Mouse (Mus musculus) forebrain, embryonic 16.5 days (tissue): Measurements from ENCODE around the gene Gcsam. TPM values are rescaled to one million over a fixed set of nuclear protein-coding genes. Genes with fewer than 3 reads are reported as not detected.

ENCODE experiments used
- ATAC-seq: fragments of 200-750 bp; cut with Nextera tagmentation; 2 replicates; pipeline ENCODE4 v1.8.0; 2017; ENCODE audit warnings: mild to moderate bottlenecking, moderate library complexity
- H3K27ac ChIP-seq: fragments of 300-500 bp; sonication (generic); 2 replicates; pipeline ENCODE4 v1.5.1; 2014; ENCODE audit warnings: low read length, control low read depth
- H3K27me3 ChIP-seq: fragments of 300-500 bp; sonication (generic); replicated peaks from 2 replicates; pipeline ENCODE4 v1.6.1; 2014; ENCODE audit warnings: low read length; ENCODE audit not compliant: control insufficient read depth, insufficient read depth
- H3K36me3 ChIP-seq: fragments of 300-500 bp; sonication (generic); 2 replicates; pipeline ENCODE4 v1.6.1; 2014; ENCODE audit not compliant: control insufficient read depth, insufficient read depth
- H3K4me1 ChIP-seq: fragments of 300-500 bp; sonication (generic); replicated peaks from 2 replicates; pipeline ENCODE4 v1.6.1; 2014; ENCODE audit warnings: low read length; ENCODE audit not compliant: control insufficient read depth, insufficient read depth
- H3K4me2 ChIP-seq: fragments of 300-500 bp; sonication (generic); 2 replicates; pipeline ENCODE4 v1.6.1; 2014; ENCODE audit warnings: mild to moderate bottlenecking, low read length, control low read depth
- H3K4me3 ChIP-seq: fragments of 300-500 bp; sonication (generic); replicated peaks from 2 replicates; pipeline ENCODE4 v1.5.1; 2014; ENCODE audit warnings: mild to moderate bottlenecking, low read length, control low read depth
- H3K9ac ChIP-seq: fragments of 300-500 bp; sonication (generic); replicated peaks from 2 replicates; pipeline ENCODE4 v1.6.1; 2014; ENCODE audit warnings: low read depth, low read length, control low read depth
- H3K9me3 ChIP-seq: fragments of 300-500 bp; sonication (generic); 2 replicates; pipeline ENCODE4 v1.6.1; 2016; ENCODE audit warnings: low read length; ENCODE audit not compliant: control insufficient read depth
- WGBS: fragments of 180-500 bp; shearing (Covaris S2); extraction: QIAGEN DNeasy Blood & Tissue Kit; methylation state at CpG from one replicate; pipeline ENCODE4 v1.1.7; 2014; 5-methylcytosine and 5-hydroxymethylcytosine counted together
- polyA plus RNA-seq: library from polyadenylated mRNA; unstranded; fragments of >200 nt; fragmentation: Nextera tagmentation; extraction: Ambion mirVana; gene quantifications from 2 replicates; pipeline ENCODE4 v1.2.1, GENCODE M21; 2015

Gcsam gene
- 0.07 TPM in 1 of 2 replicates, not detected in the other for polyA plus RNA-seq

DNA sequence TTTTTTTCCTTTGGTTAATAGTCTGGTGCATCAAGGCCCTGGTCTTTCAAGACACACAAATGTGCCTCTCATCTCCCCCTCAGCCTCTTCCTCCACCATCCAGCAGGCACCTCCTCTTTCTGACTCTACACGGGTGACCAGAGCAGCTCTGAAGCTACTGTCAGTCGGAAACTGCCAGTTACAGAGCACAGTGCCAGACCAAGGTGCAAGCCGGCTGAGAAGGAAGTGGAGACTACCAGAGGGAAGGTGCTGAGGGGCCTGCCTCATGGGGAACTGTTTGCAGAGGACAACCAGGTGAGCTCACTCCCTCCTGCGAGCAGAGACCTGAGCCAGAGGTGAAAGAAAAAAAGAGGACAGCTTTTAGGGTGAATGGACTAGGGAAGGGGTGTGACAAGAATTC lies at the start of gene Gcsam:
Gcsam (plus strand) TSS at position 114 of the 400 bp plus-strand sequence.
- no peak for ATAC-seq
- WGBS, result 83% methylated on average over 4 of the region's 4 CpGs
- no peaks in the 10 kb centered on the region for H3K27me3 ChIP-seq

GRCm38 (mm10) chr16:45561747-45562146 lies 48.4 kb upstream of the Gcsam start:
- Histone ChIP-seq H3K4me1 (no peaks in the 10 kb centered on the region), H3K9ac (no peak overlapping the region), H3K9me3 (no peaks in the 10 kb centered on the region), H3K27ac (no peak overlapping the region), H3K4me2 (no peak overlapping the region), H3K27me3 (no peaks in the 10 kb centered on the region), H3K4me3 (no peak overlapping the region), H3K36me3 (no peaks in the 10 kb centered on the region)
- ATAC-seq, result no peak
- WGBS, result 67% methylated on average over 3 of the region's 3 CpGs

More for the DNA sequence above, at the start of gene Gcsam:
- H3K4me2 ChIP-seq, result no peak within 1 kb of the TSS
- H3K9ac ChIP-seq, result no peak within 1 kb of the TSS
- H3K4me1 ChIP-seq, result no peaks in the 10 kb centered on the region
- H3K9me3 ChIP-seq, result no peaks in the 10 kb centered on the region
- no peak within 1 kb of the TSS for H3K4me3 ChIP-seq
- no peaks in the 10 kb centered on the region for H3K36me3 ChIP-seq
- H3K27ac ChIP-seq, result no peak within 1 kb of the TSS

DNA sequence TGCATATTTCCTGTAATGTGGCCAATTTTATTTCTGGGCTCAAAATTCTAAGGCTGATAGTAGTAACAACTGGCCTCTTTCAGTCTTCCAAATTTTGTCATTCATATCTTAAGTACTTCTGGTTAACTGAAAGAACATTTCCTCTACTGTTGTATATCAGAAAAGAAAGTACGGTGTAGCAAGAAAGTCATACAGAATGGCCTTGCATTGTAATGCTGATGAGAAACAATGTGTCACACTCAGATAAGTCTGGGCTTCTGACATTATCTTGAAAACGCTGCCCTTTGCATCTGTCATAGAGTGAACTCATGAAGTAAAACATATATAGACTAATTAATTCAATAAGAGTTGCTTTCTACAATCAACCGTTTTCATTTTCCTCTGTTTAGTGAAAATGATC lies 37.9 kb upstream of the Gcsam start:
- H3K9ac ChIP-seq, result no peak overlapping the region
- no peak overlapping the region for H3K27ac ChIP-seq
- no peak overlapping the region for H3K4me2 ChIP-seq
- H3K4me3 ChIP-seq, result no peak overlapping the region
- WGBS, result 88% methylated on average over 3 of the region's 3 CpGs
- no peaks in the 10 kb centered on the region for H3K36me3 ChIP-seq
- ATAC-seq, result no peak
- no peaks in the 10 kb centered on the region for H3K9me3 ChIP-seq
- no peaks in the 10 kb centered on the region for H3K27me3 ChIP-seq
- H3K4me1 ChIP-seq, result no peaks in the 10 kb centered on the region

DNA sequence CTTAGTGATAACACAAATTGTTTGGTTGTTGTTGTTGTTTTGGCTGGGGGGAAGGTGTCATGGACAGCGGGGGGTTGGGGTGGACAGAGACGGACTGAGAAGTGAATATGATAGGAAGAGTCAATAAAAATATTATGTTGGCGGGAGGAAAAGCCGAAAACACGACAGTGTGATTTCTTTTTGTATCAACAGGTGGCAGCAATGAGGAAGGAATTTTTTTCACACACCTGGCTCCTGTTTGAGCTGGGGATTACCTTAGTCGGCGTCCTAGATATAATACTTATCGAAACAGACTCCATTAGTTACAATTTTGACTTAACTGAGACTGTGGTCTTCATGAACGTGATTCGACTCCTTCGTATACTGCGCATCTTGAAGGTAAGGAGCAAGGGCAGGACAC lies 30.3 kb upstream of the Gcsam start:
- H3K4me3 ChIP-seq, result no peak overlapping the region
- no peaks in the 10 kb centered on the region for H3K36me3 ChIP-seq
- no peaks in the 10 kb centered on the region for H3K9me3 ChIP-seq
- no peaks in the 10 kb centered on the region for H3K27me3 ChIP-seq
- WGBS, result 65% methylated on average over 12 of the region's 12 CpGs
- H3K27ac ChIP-seq, result no peak overlapping the region
- H3K4me2 ChIP-seq, result no peak overlapping the region
- ATAC-seq, result no peak
- H3K9ac ChIP-seq, result no peak overlapping the region
- H3K4me1 ChIP-seq, result no peaks in the 10 kb centered on the region

DNA sequence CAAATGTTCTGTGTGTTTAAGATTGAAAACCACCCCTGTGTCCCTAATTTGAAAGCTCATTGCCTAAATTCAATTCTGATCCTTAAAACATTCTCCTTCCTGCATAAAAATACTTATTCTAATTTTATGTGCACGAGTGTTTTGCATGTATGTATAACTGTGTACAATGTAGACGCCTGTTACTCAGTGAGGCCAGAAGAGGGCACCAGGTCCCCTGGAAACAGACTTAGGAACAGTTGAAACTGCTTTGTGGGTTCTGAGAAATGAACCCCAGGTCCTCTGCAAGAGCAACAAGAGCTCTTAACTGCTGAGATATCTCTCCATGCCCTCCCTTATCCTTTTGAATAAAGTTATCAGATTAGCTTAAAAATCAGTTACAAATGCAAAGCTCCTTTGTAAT lies 27.7 kb upstream of the Gcsam start:
- H3K9me3 ChIP-seq, result no peaks in the 10 kb centered on the region
- no peaks in the 10 kb centered on the region for H3K4me1 ChIP-seq
- H3K9ac ChIP-seq, result no peak overlapping the region
- no peak overlapping the region for H3K4me3 ChIP-seq
- H3K27me3 ChIP-seq, result no peaks in the 10 kb centered on the region
- no peak for ATAC-seq
- H3K36me3 ChIP-seq, result no peaks in the 10 kb centered on the region
- 31% methylated on average over 2 of the region's 2 CpGs for WGBS
- no peak overlapping the region for H3K4me2 ChIP-seq
- no peak overlapping the region for H3K27ac ChIP-seq

- no peak overlapping the region for H3K9ac ChIP-seq
- 36% methylated on average over 1 of the region's 1 CpGs for WGBS
- no peak overlapping the region for H3K27ac ChIP-seq
- H3K27me3 ChIP-seq, result no peaks in the 10 kb centered on the region
- no peak overlapping the region for H3K4me2 ChIP-seq
- no peaks in the 10 kb centered on the region for H3K4me1 ChIP-seq
- H3K9me3 ChIP-seq, result no peaks in the 10 kb centered on the region
- no peaks in the 10 kb centered on the region for H3K36me3 ChIP-seq
- H3K4me3 ChIP-seq, result no peak overlapping the region
- no peak for ATAC-seq
These were observed 16.5 kb upstream of the Gcsam start for GRCm38 (mm10) chr16:45593656-45594055.

GRCm38 (mm10) chr16:45595494-45595893 lies 14.7 kb upstream of the Gcsam start:
- no peak for ATAC-seq
- Histone ChIP-seq H3K4me2 (no peak overlapping the region), H3K4me3 (no peak overlapping the region), H3K27ac (no peak overlapping the region), H3K36me3 (no peaks in the 10 kb centered on the region), H3K9me3 (no peaks in the 10 kb centered on the region), H3K4me1 (no peaks in the 10 kb centered on the region), H3K27me3 (no peaks in the 10 kb centered on the region), H3K9ac (no peak overlapping the region)

GRCm38 (mm10) chr16:45608481-45608954 lies 1.7 kb upstream of the Gcsam start:
- no peaks in the 10 kb centered on the region for H3K9me3 ChIP-seq
- H3K4me3 ChIP-seq, result no peak overlapping the region
- WGBS, result 62% methylated on average over 4 of the region's 4 CpGs
- no peak overlapping the region for H3K4me2 ChIP-seq
- H3K36me3 ChIP-seq, result no peaks in the 10 kb centered on the region
- no peaks in the 10 kb centered on the region for H3K4me1 ChIP-seq
- no peaks in the 10 kb centered on the region for H3K27me3 ChIP-seq
- no peak for ATAC-seq
- no peak overlapping the region for H3K9ac ChIP-seq
- no peak overlapping the region for H3K27ac ChIP-seq

DNA sequence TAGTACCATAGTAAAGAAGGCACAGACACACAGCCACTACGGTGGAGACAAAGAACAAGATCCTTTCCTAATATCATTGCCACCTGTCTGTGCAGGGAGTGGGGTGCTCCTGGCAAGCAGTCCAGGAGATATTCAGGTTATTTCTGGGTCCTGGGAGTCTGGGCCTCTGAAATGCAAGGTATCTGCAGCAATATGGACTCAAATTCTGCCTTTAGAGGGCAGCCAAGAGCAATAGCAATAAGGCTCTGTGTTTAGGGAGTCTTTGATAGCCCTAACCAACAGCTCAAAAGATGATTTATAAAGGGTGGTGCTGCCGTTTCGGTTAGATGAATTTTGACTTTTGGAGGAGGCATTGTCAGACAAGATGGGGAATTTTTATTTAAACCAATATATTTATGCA lies 880 bp upstream of the Gcsam start:
- no peaks in the 10 kb centered on the region for H3K27me3 ChIP-seq
- H3K4me2 ChIP-seq, result no peak overlapping the region
- no peak overlapping the region for H3K4me3 ChIP-seq
- H3K9me3 ChIP-seq, result no peaks in the 10 kb centered on the region
- no peak overlapping the region for H3K9ac ChIP-seq
- H3K4me1 ChIP-seq, result no peaks in the 10 kb centered on the region
- H3K36me3 ChIP-seq, result no peaks in the 10 kb centered on the region
- no peak overlapping the region for H3K27ac ChIP-seq
- no peak for ATAC-seq
- 86% methylated on average over 3 of the region's 3 CpGs for WGBS

- H3K27ac ChIP-seq, result no peak overlapping the region
- no peak overlapping the region for H3K4me2 ChIP-seq
- no peak overlapping the region for H3K9ac ChIP-seq
- no peak for ATAC-seq
- H3K4me3 ChIP-seq, result no peak overlapping the region
- no peaks in the 10 kb centered on the region for H3K4me1 ChIP-seq
- no peaks in the 10 kb centered on the region for H3K36me3 ChIP-seq
- WGBS, result 32% methylated on average over 2 of the region's 2 CpGs
- no peaks in the 10 kb centered on the region for H3K27me3 ChIP-seq
- no peaks in the 10 kb centered on the region for H3K9me3 ChIP-seq
These were observed 3.1 kb downstream of the Gcsam start for GRCm38 (mm10) chr16:45613247-45613646.
